In the genomic region with DNA sequence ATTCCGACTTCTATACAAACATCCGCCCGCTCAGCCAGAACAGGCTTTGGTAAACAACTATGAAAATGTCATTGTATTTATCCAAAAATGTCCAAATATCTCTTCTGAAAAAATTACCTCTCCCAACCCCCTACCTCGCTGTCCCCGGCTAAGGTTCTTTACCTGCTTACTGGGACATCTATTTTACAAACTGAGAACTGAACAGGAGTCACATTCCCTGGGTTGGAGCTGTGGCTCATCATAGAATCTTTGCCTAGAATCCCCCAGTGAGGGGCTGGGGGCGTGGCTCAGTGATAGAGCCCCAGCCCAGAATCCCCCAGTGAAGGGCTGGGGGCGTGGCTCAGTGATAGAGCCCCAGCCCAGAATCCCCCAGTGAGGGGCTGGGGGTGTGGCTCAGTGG, we compare ENCODE assay signal across 23 mouse cellular contexts. TPM values are rescaled to one million over a fixed set of nuclear protein-coding genes. Genes with fewer than 3 reads are reported as not detected.
"Had no signal": no experiment of that assay in that cellular context is flagged by ENCODE, and none has a peak within 500 bp of the region (broad histone marks: within the 10 kb centered on the region; RNA-seq: fewer than 3 reads in every experiment).

No protein-coding gene starts in this region.

- DNase-seq: lung, embryonic 14.5 days; lung, postnatal 10 days; lung, postnatal 4 days; midbrain, embryonic 14.5 days; retina, postnatal 1 day; right cerebral cortex, adult 18-20 months; right cerebral cortex, postnatal 25 days; right cerebral cortex, postnatal 4 days; spleen, adult 18-20 months; thymus, adult 18-20 months; thymus, postnatal 14 days; thymus, postnatal 36 days had no signal

- H3K4me1 ChIP-seq: midbrain, embryonic 10.5 days; midbrain, embryonic 12.5 days; neural tube, embryonic 13.5 days; neural tube, embryonic 15.5 days had no signal

- H3K9ac ChIP-seq: lung, embryonic 14.5 days; midbrain, embryonic 12.5 days; neural tube, embryonic 13.5 days; neural tube, embryonic 15.5 days had no signal

- H3K36me3 ChIP-seq: midbrain, embryonic 10.5 days; midbrain, embryonic 12.5 days; neural tube, embryonic 13.5 days; neural tube, embryonic 15.5 days had no signal

- H3K27ac ChIP-seq: midbrain, embryonic 10.5 days; midbrain, embryonic 12.5 days; neural tube, embryonic 13.5 days; neural tube, embryonic 15.5 days had no signal

- ATAC-seq: midbrain, embryonic 16.5 days had no signal

- H3K27me3 ChIP-seq: neural tube, embryonic 13.5 days had no signal

- H3K4me2 ChIP-seq: lung, embryonic 14.5 days; midbrain, embryonic 12.5 days; neural tube, embryonic 13.5 days; neural tube, embryonic 15.5 days had no signal

- H3K9me3 ChIP-seq: midbrain, embryonic 10.5 days; midbrain, embryonic 12.5 days; neural tube, embryonic 15.5 days had no signal

- H3K4me3 ChIP-seq: midbrain, embryonic 10.5 days; midbrain, embryonic 12.5 days; myocyte; neural tube, embryonic 13.5 days; neural tube, embryonic 15.5 days had no signal

RNA-seq across cellular contexts. Expression of gene Erich4, which starts 4.2 kb away (rescaled TPM):
- total RNA-seq: megakaryocyte, adult 5-6 weeks; megakaryocyte-erythroid progenitor cell, adult 5-6 weeks had no signal
- polyA plus RNA-seq: lung, embryonic 14.5 days; midbrain, embryonic 10.5 days; midbrain, embryonic 12.5 days; midbrain, embryonic 14.5 days; midbrain, embryonic 16.5 days; myocyte; neural tube, embryonic 11.5 days; neural tube, embryonic 13.5 days; neural tube, embryonic 15.5 days; stomach, embryonic 14.5 days; thymus, postnatal 0 days had no signal
